In the genomic region with DNA sequence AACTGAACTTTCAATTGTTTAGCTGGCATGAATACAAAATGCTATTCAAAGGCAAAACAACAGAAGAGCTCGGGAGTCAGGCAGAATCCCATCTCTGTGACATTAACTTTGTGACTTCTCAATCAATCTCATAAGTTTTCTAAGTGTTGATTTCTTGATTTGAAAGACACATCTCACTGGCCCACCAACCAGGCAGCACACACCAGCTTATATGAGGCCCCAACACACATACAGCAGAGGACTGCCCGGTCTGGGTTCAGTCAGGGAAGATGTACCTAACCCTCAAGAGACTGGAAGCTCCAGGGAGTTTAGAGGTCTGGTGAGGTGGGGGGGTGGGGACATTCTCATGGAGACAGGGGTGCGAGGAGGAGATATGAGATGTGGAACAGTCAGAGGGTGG, we compare ENCODE assay signal across 26 mouse cellular contexts.
"Had no signal": no experiment of that assay in that cellular context is flagged by ENCODE, and none has a peak within 500 bp of the region (broad histone marks: within the 10 kb centered on the region; RNA-seq: fewer than 3 reads in every experiment).

No protein-coding gene starts in this region.

- H3K9me3 ChIP-seq: heart, embryonic 12.5 days; hindbrain, embryonic 10.5 days; hindbrain, embryonic 12.5 days; intestine, embryonic 15.5 days; limb, embryonic 10.5 days; limb, embryonic 12.5 days; liver, embryonic 12.5 days had no signal

- H3K4me1 ChIP-seq: intestine, embryonic 15.5 days had no signal

- DNase-seq: gastrocnemius, adult 2 months; gastrocnemius, postnatal 10 days; gastrocnemius, postnatal 25 days; heart, adult 2 months; heart, postnatal 10 days; heart, postnatal 4 days; kidney, adult 18-20 months; kidney, adult 8-10 months; kidney, postnatal 10 days; kidney, postnatal 25 days; kidney, postnatal 4 days; liver had no signal

- H3K4me3 ChIP-seq: gastrocnemius, adult 2 months; heart, adult 2 months; heart, embryonic 12.5 days; hindbrain, embryonic 10.5 days; hindbrain, embryonic 12.5 days; intestine, embryonic 15.5 days; left cerebral cortex, adult 2 months; limb, embryonic 10.5 days; limb, embryonic 12.5 days; liver, embryonic 12.5 days had no signal

- H3K36me3 ChIP-seq: heart, embryonic 12.5 days; hindbrain, embryonic 10.5 days; hindbrain, embryonic 12.5 days; intestine, embryonic 15.5 days; limb, embryonic 10.5 days; limb, embryonic 12.5 days; liver, embryonic 12.5 days had no signal

- H3K4me2 ChIP-seq: heart, embryonic 12.5 days; hindbrain, embryonic 12.5 days; hindbrain, embryonic 14.5 days; intestine, embryonic 15.5 days; limb, embryonic 12.5 days; liver, embryonic 12.5 days had no signal

- ATAC-seq: forebrain, embryonic 16.5 days; hindbrain, embryonic 16.5 days; inflammation-experienced regulatory T-cells, adult 6 months; intestine, embryonic 15.5 days; intestine, postnatal 0 days; liver, embryonic 12.5 days had no signal

- H3K27me3 ChIP-seq: heart, embryonic 12.5 days; hindbrain, embryonic 12.5 days; intestine, embryonic 15.5 days; limb, embryonic 12.5 days; liver, embryonic 12.5 days had no signal

- H3K27ac ChIP-seq: hindbrain, embryonic 10.5 days; hindbrain, embryonic 12.5 days; intestine, embryonic 15.5 days; left cerebral cortex, adult 2 months; limb, embryonic 10.5 days; liver, embryonic 12.5 days; liver, embryonic 14.5 days had no signal

- H3K9ac ChIP-seq: heart, embryonic 12.5 days; hindbrain, embryonic 12.5 days; hindbrain, embryonic 14.5 days; intestine, embryonic 15.5 days; limb, embryonic 12.5 days; liver, embryonic 12.5 days; liver, embryonic 14.5 days had no signal
